Mouse (Mus musculus): ENCODE measurements at regions not wholly inside any gene's neighbourhood (a gene's known extent, or its start where the extent isn't known, plus 50 kb on each side); places are given as distances from the start of the nearest gene placed in this dataset.

GRCm38 (mm10) chr10:56753576-56753975 is 376.4 kb downstream of the Gja1 start:
- no peak overlapping the region for H3K27ac ChIP-seq (ENCODE audit: insufficient read depth, low read length)
- no peaks in the 10 kb centered on the region for H3K36me3 ChIP-seq (ENCODE audit: control insufficient read depth, insufficient read depth, low read length, poor library complexity, severe bottlenecking)
- TF ChIP-seq CTCF (IDR thresholded peaks at IDR 0.05; ENCODE audit: low read depth, low read length) (no peak), EP300 (IDR thresholded peaks at IDR 0.05; ENCODE audit: insufficient read depth, low read depth, low read length) (no peak), POLR2A (IDR thresholded peaks at IDR 0.05; ENCODE audit: insufficient read depth, low read length) (no peak)
- no peak overlapping the region for H3K4me3 ChIP-seq (ENCODE audit: low read depth, low read length)
- peaks cover 2% of the 10 kb centered on the region for H3K4me1 ChIP-seq (ENCODE audit: control insufficient read depth, insufficient read depth, low read length)
- no peak overlapping the region for H3K9ac ChIP-seq (ENCODE audit: low read depth, poor library complexity, severe bottlenecking)
- H3K27me3 ChIP-seq (ENCODE audit: control insufficient read depth, insufficient read depth, low read length, poor library complexity, severe bottlenecking): no peaks in the 10 kb centered on the region
- H3K9me3 ChIP-seq (replicated peaks; ENCODE audit: control insufficient read depth, insufficient read depth, low read length, poor library complexity, severe bottlenecking): no peaks in the 10 kb centered on the region

GRCm38 (mm10) chr10:56754546-56755175 is 377.5 kb downstream of the Gja1 start:
- no peaks in the 10 kb centered on the region for H3K36me3 ChIP-seq (ENCODE audit: control insufficient read depth, insufficient read depth, low read length, poor library complexity, severe bottlenecking)
- H3K4me3 ChIP-seq (ENCODE audit: low read depth, low read length): no peak overlapping the region
- no peaks in the 10 kb centered on the region for H3K27me3 ChIP-seq (ENCODE audit: control insufficient read depth, insufficient read depth, low read length, poor library complexity, severe bottlenecking)
- H3K9me3 ChIP-seq (replicated peaks; ENCODE audit: control insufficient read depth, insufficient read depth, low read length, poor library complexity, severe bottlenecking): no peaks in the 10 kb centered on the region
- H3K4me1 ChIP-seq (ENCODE audit: control insufficient read depth, insufficient read depth, low read length): peaks cover 2% of the 10 kb centered on the region
- no peak overlapping the region for H3K27ac ChIP-seq (ENCODE audit: insufficient read depth, low read length)
- TF ChIP-seq EP300 (IDR thresholded peaks at IDR 0.05; ENCODE audit: insufficient read depth, low read depth, low read length): no peak
- no peak for TF ChIP-seq CTCF (IDR thresholded peaks at IDR 0.05; ENCODE audit: low read depth, low read length)
- no peak for TF ChIP-seq POLR2A (IDR thresholded peaks at IDR 0.05; ENCODE audit: insufficient read depth, low read length)
- H3K9ac ChIP-seq (ENCODE audit: low read depth, poor library complexity, severe bottlenecking): no peak overlapping the region

GRCm38 (mm10) chr10:56770629-56771028 is 393.5 kb downstream of the Gja1 start:
- no peak for TF ChIP-seq POLR2A (IDR thresholded peaks at IDR 0.05; ENCODE audit: insufficient read depth, low read length)
- TF ChIP-seq CTCF (IDR thresholded peaks at IDR 0.05; ENCODE audit: low read depth, low read length): no peak
- TF ChIP-seq EP300 (IDR thresholded peaks at IDR 0.05; ENCODE audit: insufficient read depth, low read depth, low read length): no peak
- H3K4me3 ChIP-seq (ENCODE audit: low read depth, low read length): no peak overlapping the region

GRCm38 (mm10) chr10:56782265-56782664 is 405.1 kb downstream of the Gja1 start:
- Histone ChIP-seq H3K4me3 (ENCODE audit: low read depth, low read length) (no peak overlapping the region), H3K4me1 (ENCODE audit: control insufficient read depth, insufficient read depth, low read length) (peaks cover 2% of the 10 kb centered on the region), H3K9ac (ENCODE audit: low read depth, poor library complexity, severe bottlenecking) (no peak overlapping the region), H3K27ac (ENCODE audit: insufficient read depth, low read length) (no peak overlapping the region), H3K36me3 (ENCODE audit: control insufficient read depth, insufficient read depth, low read length, poor library complexity, severe bottlenecking) (no peaks in the 10 kb centered on the region), H3K9me3 (replicated peaks; ENCODE audit: control insufficient read depth, insufficient read depth, low read length, poor library complexity, severe bottlenecking) (no peaks in the 10 kb centered on the region), H3K27me3 (ENCODE audit: control insufficient read depth, insufficient read depth, low read length, poor library complexity, severe bottlenecking) (no peaks in the 10 kb centered on the region)
- TF ChIP-seq EP300 (IDR thresholded peaks at IDR 0.05; ENCODE audit: insufficient read depth, low read depth, low read length) (no peak), CTCF (IDR thresholded peaks at IDR 0.05; ENCODE audit: low read depth, low read length) (no peak), POLR2A (IDR thresholded peaks at IDR 0.05; ENCODE audit: insufficient read depth, low read length) (no peak)

More at GRCm38 (mm10) chr10:56770629-56771028, 393.5 kb downstream of the Gja1 start:
- Histone ChIP-seq H3K9ac (ENCODE audit: low read depth, poor library complexity, severe bottlenecking) (no peak overlapping the region), H3K4me1 (ENCODE audit: control insufficient read depth, insufficient read depth, low read length) (no peaks in the 10 kb centered on the region), H3K27me3 (ENCODE audit: control insufficient read depth, insufficient read depth, low read length, poor library complexity, severe bottlenecking) (no peaks in the 10 kb centered on the region), H3K9me3 (replicated peaks; ENCODE audit: control insufficient read depth, insufficient read depth, low read length, poor library complexity, severe bottlenecking) (no peaks in the 10 kb centered on the region), H3K36me3 (ENCODE audit: control insufficient read depth, insufficient read depth, low read length, poor library complexity, severe bottlenecking) (no peaks in the 10 kb centered on the region), H3K27ac (ENCODE audit: insufficient read depth, low read length) (no peak overlapping the region)

- no peaks in the 10 kb centered on the region for H3K36me3 ChIP-seq (ENCODE audit: control insufficient read depth, insufficient read depth, low read length, poor library complexity, severe bottlenecking)
- no peaks in the 10 kb centered on the region for H3K27me3 ChIP-seq (ENCODE audit: control insufficient read depth, insufficient read depth, low read length, poor library complexity, severe bottlenecking)
- H3K9me3 ChIP-seq (replicated peaks; ENCODE audit: control insufficient read depth, insufficient read depth, low read length, poor library complexity, severe bottlenecking): no peaks in the 10 kb centered on the region
- H3K27ac ChIP-seq (ENCODE audit: insufficient read depth, low read length): no peak overlapping the region
- no peak for TF ChIP-seq POLR2A (IDR thresholded peaks at IDR 0.05; ENCODE audit: insufficient read depth, low read length)
- no peak for TF ChIP-seq EP300 (IDR thresholded peaks at IDR 0.05; ENCODE audit: insufficient read depth, low read depth, low read length)
- no peak for TF ChIP-seq CTCF (IDR thresholded peaks at IDR 0.05; ENCODE audit: low read depth, low read length)
- H3K9ac ChIP-seq (ENCODE audit: low read depth, poor library complexity, severe bottlenecking): no peak overlapping the region
- no peak overlapping the region for H3K4me3 ChIP-seq (ENCODE audit: low read depth, low read length)
- peaks cover 2% of the 10 kb centered on the region for H3K4me1 ChIP-seq (ENCODE audit: control insufficient read depth, insufficient read depth, low read length)
These were observed 406.8 kb downstream of the Gja1 start for GRCm38 (mm10) chr10:56783941-56784340.

- H3K4me1 ChIP-seq (ENCODE audit: control insufficient read depth, insufficient read depth, low read length): no peaks in the 10 kb centered on the region
- H3K27me3 ChIP-seq (ENCODE audit: control insufficient read depth, insufficient read depth, low read length, poor library complexity, severe bottlenecking): no peaks in the 10 kb centered on the region
- no peak overlapping the region for H3K27ac ChIP-seq (ENCODE audit: insufficient read depth, low read length)
- H3K9ac ChIP-seq (ENCODE audit: low read depth, poor library complexity, severe bottlenecking): no peak overlapping the region
- TF ChIP-seq EP300 (IDR thresholded peaks at IDR 0.05; ENCODE audit: insufficient read depth, low read depth, low read length): no peak
- TF ChIP-seq POLR2A (IDR thresholded peaks at IDR 0.05; ENCODE audit: insufficient read depth, low read length): no peak
- no peak for TF ChIP-seq CTCF (IDR thresholded peaks at IDR 0.05; ENCODE audit: low read depth, low read length)
- H3K4me3 ChIP-seq (ENCODE audit: low read depth, low read length): no peak overlapping the region
- H3K36me3 ChIP-seq (ENCODE audit: control insufficient read depth, insufficient read depth, low read length, poor library complexity, severe bottlenecking): no peaks in the 10 kb centered on the region
- no peaks in the 10 kb centered on the region for H3K9me3 ChIP-seq (replicated peaks; ENCODE audit: control insufficient read depth, insufficient read depth, low read length, poor library complexity, severe bottlenecking)
These were observed 411.0 kb downstream of the Gja1 start for GRCm38 (mm10) chr10:56788081-56788480.

All from ES-Bruce4 (cell line).